Mouse (Mus musculus) CH12.LX (cell line): ENCODE data around the gene Tmem164. TPM values are rescaled to one million over a fixed set of nuclear protein-coding genes. Genes with fewer than 3 reads are reported as not detected.

Source experiments
- DNase-seq: peaks from one replicate; pipeline ENCODE4 v3.0.0-alpha.2; 2013; ENCODE audit errors: extremely low read depth
- H3K27ac ChIP-seq: 2 replicates; pipeline ENCODE4 v1.5.1; 2012; ENCODE audit warnings: low read depth, mild to moderate bottlenecking, control low read depth, moderate library complexity; ENCODE audit not compliant: insufficient read depth
- H3K27me3 ChIP-seq: replicated peaks from 2 replicates; pipeline ENCODE3; 2012; ENCODE audit warnings: inconsistent platforms
- H3K36me3 ChIP-seq, 2 experiments: replicated peaks in 1 of 2; 2 replicates each; pipeline versions ENCODE3 to v1.6.1; 2012; ENCODE audit warnings: inconsistent platforms in 1 of 2, low read length in 1 of 2, mild to moderate bottlenecking in 1 of 2, mixed read lengths in 1 of 2, moderate library complexity in 1 of 2; ENCODE audit not compliant: control insufficient read depth in 1 of 2, insufficient read depth in 1 of 2
- H3K4me1 ChIP-seq, 2 experiments: 2 replicates each; pipeline ENCODE4 v1.6.1; 2012; ENCODE audit warnings: inconsistent platforms in 1 of 2, moderate library complexity in 1 of 2; ENCODE audit not compliant: insufficient read depth in 2 of 2, control insufficient read depth in 1 of 2
- H3K4me2 ChIP-seq: 2 replicates; pipeline ENCODE4 v1.6.1; 2012; ENCODE audit warnings: low read depth, mild to moderate bottlenecking, control low read depth; ENCODE audit not compliant: poor library complexity, insufficient read depth, severe bottlenecking
- H3K4me3 ChIP-seq, 3 experiments: fragments of 150-350 bp in 1 of 3; sonication (generic) in 1 of 3; replicated peaks in 1 of 3; 2 replicates each; pipeline versions ENCODE3 to v1.5.1; 2011 to 2012; ENCODE audit warnings: low read depth in 2 of 3, low read length in 2 of 3, mild to moderate bottlenecking in 2 of 3, moderate library complexity in 2 of 3, control low read depth in 1 of 3, improper control_type of control experiment in 1 of 3, inconsistent platforms in 1 of 3, mixed read lengths in 1 of 3; ENCODE audit not compliant: poor library complexity in 1 of 3
- H3K79me2 ChIP-seq: replicated peaks from 2 replicates; pipeline ENCODE4 v1.6.1; 2012; ENCODE audit warnings: mild to moderate bottlenecking, moderate library complexity; ENCODE audit not compliant: control insufficient read depth, poor library complexity, insufficient read depth, severe bottlenecking; ENCODE audit errors: extremely low read depth
- H3K9ac ChIP-seq: 2 replicates; pipeline ENCODE4 v1.6.1; 2012; ENCODE audit warnings: low read depth, mild to moderate bottlenecking, control low read depth, moderate library complexity; ENCODE audit not compliant: insufficient read depth
- H3K9me3 ChIP-seq: replicated peaks from 2 replicates; pipeline ENCODE3; 2012; ENCODE audit warnings: low read length, inconsistent platforms, mixed read lengths
- BHLHE40 ChIP-seq: IDR thresholded peaks from 2 replicates; pipeline ENCODE4 v1.6.1; 2011; ENCODE audit warnings: mild to moderate bottlenecking, low read depth, low read length, improper control_type of control experiment
- CHD1 ChIP-seq: IDR thresholded peaks from 2 replicates; pipeline ENCODE4 v1.6.1; 2012; ENCODE audit warnings: low read depth, low read length, improper control_type of control experiment, inconsistent platforms
- E2F4 ChIP-seq: IDR thresholded peaks from 2 replicates; pipeline ENCODE4 v1.6.1; 2011; ENCODE audit warnings: low read depth, low read length, improper control_type of control experiment; ENCODE audit not compliant: insufficient replicate concordance
- ELF1 ChIP-seq: IDR thresholded peaks from 2 replicates; pipeline ENCODE4 v1.6.1; 2014; ENCODE audit warnings: low read depth, mild to moderate bottlenecking, inconsistent platforms, low read length, improper control_type of control experiment
- EP300 ChIP-seq: IDR thresholded peaks from 2 replicates; pipeline ENCODE4 v1.6.1; 2011; ENCODE audit warnings: low read length, improper control_type of control experiment
- ETS1 ChIP-seq: conservative IDR thresholded peaks from 2 replicates; pipeline ENCODE4 v1.6.1; 2012; ENCODE audit warnings: low read depth, mild to moderate bottlenecking, inconsistent platforms, low read length, improper control_type of control experiment, moderate library complexity
- HCFC1 ChIP-seq: IDR thresholded peaks from 2 replicates; pipeline ENCODE4 v1.6.1; 2012; ENCODE audit warnings: low read depth, mild to moderate bottlenecking, inconsistent platforms, low read length, improper control_type of control experiment
- IRF4 ChIP-seq: IDR thresholded peaks from 2 replicates; pipeline ENCODE4 v1.6.1; 2014; ENCODE audit warnings: low read depth, mild to moderate bottlenecking, inconsistent platforms, low read length, improper control_type of control experiment
- JUN ChIP-seq: IDR thresholded peaks from 2 replicates; pipeline ENCODE4 v1.6.1; 2011; ENCODE audit warnings: low read depth, mild to moderate bottlenecking, low read length, improper control_type of control experiment, moderate library complexity; ENCODE audit not compliant: insufficient read depth
- JUND ChIP-seq: conservative IDR thresholded peaks from 2 replicates; pipeline ENCODE4 v1.6.1; 2011; ENCODE audit warnings: low read depth, low read length, improper control_type of control experiment
- KAT2A ChIP-seq: IDR thresholded peaks from 2 replicates; pipeline ENCODE4 v1.6.1; 2012; ENCODE audit warnings: low read length, improper control_type of control experiment, inconsistent platforms; ENCODE audit not compliant: insufficient replicate concordance
- MAFK ChIP-seq: IDR thresholded peaks from 2 replicates; pipeline ENCODE4 v1.6.1; 2011; ENCODE audit warnings: low read length, improper control_type of control experiment; ENCODE audit not compliant: insufficient replicate concordance
- MAX ChIP-seq: IDR thresholded peaks from 2 replicates; pipeline ENCODE4 v1.6.1; 2011; ENCODE audit warnings: low read length, improper control_type of control experiment
- MAZ ChIP-seq: IDR thresholded peaks from 2 replicates; pipeline ENCODE4 v1.6.1; 2012; ENCODE audit warnings: low read depth, mild to moderate bottlenecking, inconsistent platforms, low read length, improper control_type of control experiment, moderate library complexity
- MXI1 ChIP-seq: IDR thresholded peaks from 2 replicates; pipeline ENCODE4 v1.6.1; 2011; ENCODE audit warnings: mild to moderate bottlenecking, low read depth, low read length, improper control_type of control experiment
- MYC ChIP-seq: IDR thresholded peaks from 2 replicates; pipeline ENCODE4 v1.6.1; 2011; ENCODE audit warnings: low read depth, mild to moderate bottlenecking, improper control_type of control experiment, low read length
- NELFE ChIP-seq: IDR thresholded peaks from 2 replicates; pipeline ENCODE4 v1.6.1; 2011; ENCODE audit warnings: low read depth, low read length, improper control_type of control experiment
- PAX5 ChIP-seq: IDR thresholded peaks from 2 replicates; pipeline ENCODE4 v1.6.1; 2012; ENCODE audit warnings: low read length, inconsistent platforms, mixed read lengths
- POLR2A ChIP-seq: IDR thresholded peaks from 2 replicates; pipeline ENCODE4 v1.6.1; 2011; ENCODE audit warnings: low read depth, mild to moderate bottlenecking, improper control_type of control experiment, low read length
- POLR2AphosphoS2 ChIP-seq: IDR thresholded peaks from 2 replicates; pipeline ENCODE4 v1.6.1; 2011; ENCODE audit warnings: low read depth, low read length, improper control_type of control experiment
- RAD21 ChIP-seq: IDR thresholded peaks from 2 replicates; pipeline ENCODE4 v1.6.1; 2011; ENCODE audit warnings: low read depth, mild to moderate bottlenecking, low read length, improper control_type of control experiment, moderate library complexity
- RCOR1 ChIP-seq: conservative IDR thresholded peaks from 2 replicates; pipeline ENCODE4 v1.6.1; 2012; ENCODE audit warnings: low read depth, mild to moderate bottlenecking, inconsistent platforms, low read length, improper control_type of control experiment
- SIN3A ChIP-seq: IDR thresholded peaks from 2 replicates; pipeline ENCODE4 v1.6.1; 2012; ENCODE audit warnings: low read length, improper control_type of control experiment, inconsistent platforms
- SMC3 ChIP-seq: IDR thresholded peaks from 2 replicates; pipeline ENCODE4 v1.6.1; 2011; ENCODE audit warnings: low read depth, low read length, improper control_type of control experiment
- TBP ChIP-seq: conservative IDR thresholded peaks from 2 replicates; pipeline ENCODE4 v1.6.1; 2011; ENCODE audit warnings: low read depth, low read length, improper control_type of control experiment
- TCF12 ChIP-seq: IDR thresholded peaks from 2 replicates; pipeline ENCODE4 v1.6.1; 2014; ENCODE audit warnings: low read depth, mild to moderate bottlenecking, inconsistent platforms, low read length, improper control_type of control experiment
- USF2 ChIP-seq: conservative IDR thresholded peaks from 2 replicates; pipeline ENCODE4 v1.6.1; 2011; ENCODE audit warnings: low read depth, low read length, improper control_type of control experiment
- ZMIZ1 ChIP-seq: IDR thresholded peaks from 2 replicates; pipeline ENCODE4 v1.6.1; 2012; ENCODE audit warnings: low read depth, mild to moderate bottlenecking, inconsistent platforms, low read length, improper control_type of control experiment
- ZNF384 ChIP-seq: IDR thresholded peaks from 2 replicates; pipeline ENCODE4 v1.6.1; 2012; ENCODE audit warnings: low read depth, low read length, improper control_type of control experiment, inconsistent platforms
- dilution Hi-C: fragments of 300-500 bp; cut with MboI; formaldehyde crosslinking; loops from 2 replicates; pipeline ENCODE4 v1.14.3; 2020; ENCODE audit warnings: low sequenced_read_pairs; ENCODE audit not compliant: extremely low pct_unique_long_range_greater_than_20kb, extremely low pct_ligation_motif_present
- in situ Hi-C: fragments of 300-500 bp; cut with MboI; formaldehyde crosslinking; loops from 3 replicates; pipeline ENCODE4 v1.14.3; 2019; ENCODE audit warnings: low sequenced_read_pairs, low pct_ligation_motif_present, low pct_unique_long_range_greater_than_20kb, mixed read lengths
- polyA plus RNA-seq: library from polyadenylated mRNA; unstranded; fragments of >175 nt; gene quantifications from 2 replicates; pipeline ENCODE4 v1.2.1, GENCODE M21; 2012; ENCODE audit warnings: low read depth; ENCODE audit not compliant: insufficient read length
- total RNA-seq, 2 experiments: library from RNA; depleted of rRNA; stranded (reverse); fragments of 300-350 nt in 1 of 2; fragments of >200 nt in 1 of 2; gene quantifications; 2 replicates each; pipeline ENCODE4 v1.2.3; 2012 to 2014

Tmem164 gene
- total and polyA plus RNA-seq, 3 experiments = 19.2 to 22.7 (median 21.5) TPM

DNA sequence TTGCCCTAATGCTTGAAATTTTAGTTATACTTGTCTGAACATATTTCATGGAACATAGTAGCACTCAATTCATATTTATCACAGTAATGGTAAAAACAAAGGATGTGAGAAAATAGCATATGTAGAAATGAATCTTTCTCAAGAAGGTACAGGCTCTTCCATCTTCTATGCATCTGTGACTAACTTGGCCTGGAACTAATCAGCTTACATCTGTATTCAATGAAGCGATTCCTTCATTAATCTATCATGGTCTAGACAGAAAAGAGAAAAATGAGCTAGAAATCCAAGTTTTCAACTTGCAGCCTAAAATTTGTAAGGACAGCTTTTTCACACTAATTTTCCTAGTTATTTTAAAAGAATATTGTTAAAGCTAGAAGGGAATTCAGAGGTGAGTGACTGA is 10.1 kb upstream of the Tmem164 start:
- H3K27me3 ChIP-seq = no peaks in the 10 kb centered on the region
- TF ChIP-seq ZMIZ1 (no peak), CHD1 (no peak), KAT2A (no peak), ETS1 (no peak), MAX (no peak), JUND (no peak), EP300 (no peak), TBP (no peak), IRF4 (no peak), SMC3 (no peak), HCFC1 (no peak), E2F4 (no peak), POLR2A (no peak), RCOR1 (no peak), MAFK (no peak), USF2 (no peak), ZNF384 (no peak), RAD21 (no peak), JUN (no peak), MYC (no peak)
- TF ChIP-seq, all 38 proteins: peak for 0
- in situ Hi-C loops (no loop called here), dilution Hi-C loops (no loop called here)
- Histone ChIP-seq H3K9me3 (no peaks in the 10 kb centered on the region), H3K4me3 (no peak overlapping the region), H3K9ac (no peak overlapping the region), H3K27ac (no peak overlapping the region), H3K36me3 (no peaks in the 10 kb centered on the region), H3K4me1 (no peaks in the 10 kb centered on the region), H3K4me2 (no peak overlapping the region), H3K79me2 (no peaks in the 10 kb centered on the region)
- DNase-seq = no peak

DNA sequence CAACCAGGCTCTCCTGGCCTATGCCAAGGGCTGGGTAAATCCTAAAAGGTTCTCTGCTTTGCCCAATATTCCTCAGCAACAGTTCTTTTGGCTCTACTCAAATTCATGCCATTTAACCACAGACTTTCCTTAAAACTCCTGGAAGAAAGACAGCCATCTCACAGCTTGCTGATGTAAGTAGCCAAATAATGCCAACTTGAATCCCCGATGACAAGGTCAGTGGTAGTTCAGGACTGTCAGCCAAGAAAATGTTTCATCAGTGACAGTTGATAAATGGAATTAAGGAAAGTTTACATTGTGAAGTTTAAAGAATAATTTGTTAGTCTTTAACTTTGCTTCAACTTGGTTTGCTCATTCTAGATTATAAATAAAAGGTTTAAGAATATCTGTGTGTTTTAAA is 8.5 kb upstream of the Tmem164 start:
- DNase-seq = no peak
- Histone ChIP-seq H3K36me3 (no peaks in the 10 kb centered on the region), H3K9me3 (no peaks in the 10 kb centered on the region), H3K27me3 (no peaks in the 10 kb centered on the region), H3K9ac (no peak overlapping the region), H3K27ac (no peak overlapping the region), H3K4me3 (no peak overlapping the region), H3K4me2 (no peak overlapping the region), H3K4me1 (no peaks in the 10 kb centered on the region), H3K79me2 (no peaks in the 10 kb centered on the region)
- dilution Hi-C loops = no loop called here
- in situ Hi-C loops = no loop called here
- no peak for TF ChIP-seq MAZ
- TF ChIP-seq ZMIZ1 = no peak
- TF ChIP-seq ETS1 = no peak
- no peak for TF ChIP-seq MXI1
- TF ChIP-seq NELFE = no peak
- no peak for TF ChIP-seq USF2
- TF ChIP-seq JUN = no peak
- no peak for TF ChIP-seq MYC
- no peak for TF ChIP-seq TCF12
- TF ChIP-seq BHLHE40 = no peak
- TF ChIP-seq KAT2A = no peak
- no peak for TF ChIP-seq SIN3A
- TF ChIP-seq EP300 = no peak
- TF ChIP-seq MAFK = no peak
- no peak for TF ChIP-seq PAX5
- no peak for TF ChIP-seq POLR2AphosphoS2
- TF ChIP-seq HCFC1 = no peak
- no peak for TF ChIP-seq JUND
- TF ChIP-seq ELF1 = no peak
- TF ChIP-seq RAD21 = no peak
